Mouse (Mus musculus) MEL (cell line): ENCODE results near the gene Rad51b. TPM values are rescaled to one million over a fixed set of nuclear protein-coding genes. Genes with fewer than 3 reads are reported as not detected.

Experiments used
- DNase-seq: peaks from one replicate; pipeline ENCODE4 v3.0.0; 2011; ENCODE audit warnings: low read depth, low spot score
- H3K27ac ChIP-seq: 2 replicates; pipeline ENCODE4 v1.5.1; 2012; ENCODE audit warnings: low read depth, mild to moderate bottlenecking, control low read depth, low read length, moderate library complexity; ENCODE audit not compliant: control insufficient read depth
- H3K27me3 ChIP-seq, 2 experiments: fragments of 150-350 bp in 1 of 2; sonication (generic) in 1 of 2; 2 replicates each; pipeline ENCODE4 v1.6.1; 2012; ENCODE audit warnings: low read length in 2 of 2, mild to moderate bottlenecking in 2 of 2, improper control_type of control experiment in 1 of 2, moderate library complexity in 1 of 2; ENCODE audit not compliant: insufficient read depth in 2 of 2, control insufficient read depth in 1 of 2
- H3K36me3 ChIP-seq, 2 experiments: 2 replicates each; pipeline ENCODE4 v1.6.1; 2012 to 2014; ENCODE audit warnings: low read length in 2 of 2, improper control_type of control experiment in 1 of 2, inconsistent platforms in 1 of 2, mild to moderate bottlenecking in 1 of 2; ENCODE audit not compliant: insufficient read depth in 2 of 2, control insufficient read depth in 1 of 2
- H3K4me1 ChIP-seq, 2 experiments: fragments of 150-350 bp in 1 of 2; sonication (generic) in 1 of 2; 2 replicates each; pipeline ENCODE4 v1.6.1; 2012; ENCODE audit warnings: low read length in 2 of 2, improper control_type of control experiment in 1 of 2, mild to moderate bottlenecking in 1 of 2; ENCODE audit not compliant: insufficient read depth in 2 of 2, control insufficient read depth in 1 of 2
- H3K4me3 ChIP-seq, 2 experiments: fragments of 150-350 bp in 1 of 2; sonication (generic) in 1 of 2; 2 replicates each; pipeline ENCODE4 v1.5.1; 2012; ENCODE audit warnings: low read depth in 2 of 2, low read length in 2 of 2, mild to moderate bottlenecking in 2 of 2, moderate library complexity in 2 of 2, control low read depth in 1 of 2, improper control_type of control experiment in 1 of 2; ENCODE audit not compliant: control insufficient read depth in 1 of 2, insufficient read depth in 1 of 2
- H3K79me2 ChIP-seq: 2 replicates; pipeline ENCODE4 v1.6.1; 2012; ENCODE audit warnings: mild to moderate bottlenecking, low read length, moderate library complexity; ENCODE audit not compliant: control insufficient read depth, poor library complexity, insufficient read depth
- H3K9ac ChIP-seq: 2 replicates; pipeline ENCODE4 v1.6.1; 2012; ENCODE audit warnings: low read depth, mild to moderate bottlenecking, control low read depth, low read length, moderate library complexity; ENCODE audit not compliant: control insufficient read depth, poor library complexity, severe bottlenecking
- H3K9me3 ChIP-seq: fragments of 150-350 bp; sonication (generic); replicated peaks from 2 replicates; pipeline ENCODE4 v1.6.1; 2012; ENCODE audit warnings: mild to moderate bottlenecking, low read length, improper control_type of control experiment, moderate library complexity; ENCODE audit not compliant: insufficient read depth
- CHD1 ChIP-seq: IDR thresholded peaks from 2 replicates; pipeline ENCODE4 v1.6.1; 2012; ENCODE audit warnings: low read depth, mild to moderate bottlenecking, inconsistent platforms, low read length, improper control_type of control experiment
- EP300 ChIP-seq, 2 experiments: IDR thresholded peaks; 2 replicates each; pipeline ENCODE4 v1.6.1; 2011; ENCODE audit warnings: improper control_type of control experiment in 2 of 2, low read length in 2 of 2, low read depth in 1 of 2, mild to moderate bottlenecking in 1 of 2
- GATA1 ChIP-seq: IDR thresholded peaks from 2 replicates; pipeline ENCODE4 v1.6.1; 2011; ENCODE audit warnings: low read depth, low read length, improper control_type of control experiment
- HCFC1 ChIP-seq: IDR thresholded peaks from 2 replicates; pipeline ENCODE4 v1.6.1; 2012; ENCODE audit warnings: low read depth, mild to moderate bottlenecking, inconsistent platforms, low read length, improper control_type of control experiment, moderate library complexity
- JUND ChIP-seq: IDR thresholded peaks from 2 replicates; pipeline ENCODE4 v1.6.1; 2011; ENCODE audit warnings: low read depth, mild to moderate bottlenecking, improper control_type of control experiment, low read length
- KAT2A ChIP-seq: conservative IDR thresholded peaks from 2 replicates; pipeline ENCODE4 v1.6.1; 2012; ENCODE audit warnings: low read depth, low read length, improper control_type of control experiment, inconsistent platforms
- MAX ChIP-seq: IDR thresholded peaks from 2 replicates; pipeline ENCODE4 v1.6.1; 2011; ENCODE audit warnings: low read length, improper control_type of control experiment
- MXI1 ChIP-seq: IDR thresholded peaks from 2 replicates; pipeline ENCODE4 v1.6.1; 2011; ENCODE audit warnings: mild to moderate bottlenecking, low read depth, low read length, improper control_type of control experiment
- MYB ChIP-seq: IDR thresholded peaks from 2 replicates; pipeline ENCODE4 v1.6.1; 2011; ENCODE audit warnings: mild to moderate bottlenecking, low read depth, low read length, improper control_type of control experiment
- NRF1 ChIP-seq: IDR thresholded peaks from 2 replicates; pipeline ENCODE4 v1.6.1; 2014; ENCODE audit warnings: low read depth, mild to moderate bottlenecking, inconsistent platforms, low read length, improper control_type of control experiment, moderate library complexity; ENCODE audit not compliant: poor library complexity, insufficient read depth, severe bottlenecking
- POLR2A ChIP-seq, 2 experiments: IDR thresholded peaks; 2 replicates each; pipeline ENCODE4 v1.6.1; 2011 to 2012; ENCODE audit warnings: low read length in 2 of 2, mild to moderate bottlenecking in 2 of 2, control low read depth in 1 of 2, improper control_type of control experiment in 1 of 2, low read depth in 1 of 2, moderate library complexity in 1 of 2; ENCODE audit not compliant: control insufficient read depth in 1 of 2, insufficient read depth in 1 of 2, poor library complexity in 1 of 2
- POLR2AphosphoS2 ChIP-seq: IDR thresholded peaks from 2 replicates; pipeline ENCODE4 v1.6.1; 2011; ENCODE audit warnings: low read length, improper control_type of control experiment
- RCOR1 ChIP-seq: IDR thresholded peaks from 2 replicates; pipeline ENCODE4 v1.6.1; 2012; ENCODE audit warnings: low read depth, mild to moderate bottlenecking, inconsistent platforms, low read length, improper control_type of control experiment
- SIN3A ChIP-seq: IDR thresholded peaks from 2 replicates; pipeline ENCODE4 v1.6.1; 2012; ENCODE audit warnings: low read length, improper control_type of control experiment, inconsistent platforms
- TAL1 ChIP-seq: IDR thresholded peaks from 2 replicates; pipeline ENCODE4 v1.6.1; 2012; ENCODE audit warnings: mild to moderate bottlenecking, inconsistent platforms, low read length, moderate library complexity, mixed read lengths
- TBP ChIP-seq: IDR thresholded peaks from 2 replicates; pipeline ENCODE4 v1.8.0; 2011; ENCODE audit warnings: low read depth, low read length, improper control_type of control experiment
- TCF12 ChIP-seq: IDR thresholded peaks from 2 replicates; pipeline ENCODE4 v1.6.1; 2014; ENCODE audit warnings: low read depth, mild to moderate bottlenecking, inconsistent platforms, low read length, improper control_type of control experiment, moderate library complexity
- USF1 ChIP-seq: IDR thresholded peaks from 2 replicates; pipeline ENCODE4 v1.6.1; 2014; ENCODE audit warnings: low read depth, mild to moderate bottlenecking, inconsistent platforms, low read length, improper control_type of control experiment, moderate library complexity
- USF2 ChIP-seq, 2 experiments: IDR thresholded peaks; 2 replicates each; pipeline ENCODE4 v1.6.1; 2011 to 2012; ENCODE audit warnings: improper control_type of control experiment in 2 of 2, low read length in 2 of 2, borderline replicate concordance in 1 of 2, inconsistent platforms in 1 of 2, low read depth in 1 of 2, mild to moderate bottlenecking in 1 of 2; ENCODE audit not compliant: insufficient read depth in 1 of 2
- polyA plus RNA-seq, 2 experiments: library from polyadenylated mRNA; stranded (reverse) in 1 of 2; unstranded in 1 of 2; fragments of >175 nt in 1 of 2; fragments of >200 nt in 1 of 2; gene quantifications; 2 replicates each; pipeline versions ENCODE4 v1.2.1 to v1.2.4; 2012; ENCODE audit warnings: low replicate concordance in 2 of 2, low read depth in 1 of 2; ENCODE audit not compliant: insufficient read length in 2 of 2, insufficient read depth in 1 of 2, missing spikeins in 1 of 2
- total RNA-seq: library from RNA; depleted of rRNA; stranded (reverse); fragments of 300-350 nt; gene quantifications from 2 replicates; pipeline ENCODE4 v1.2.3, GENCODE M21; 2012

The Rad51b gene
- total and polyA plus RNA-seq, 3 experiments: 3.6 to 5.7 TPM; not detected in 1

DNA sequence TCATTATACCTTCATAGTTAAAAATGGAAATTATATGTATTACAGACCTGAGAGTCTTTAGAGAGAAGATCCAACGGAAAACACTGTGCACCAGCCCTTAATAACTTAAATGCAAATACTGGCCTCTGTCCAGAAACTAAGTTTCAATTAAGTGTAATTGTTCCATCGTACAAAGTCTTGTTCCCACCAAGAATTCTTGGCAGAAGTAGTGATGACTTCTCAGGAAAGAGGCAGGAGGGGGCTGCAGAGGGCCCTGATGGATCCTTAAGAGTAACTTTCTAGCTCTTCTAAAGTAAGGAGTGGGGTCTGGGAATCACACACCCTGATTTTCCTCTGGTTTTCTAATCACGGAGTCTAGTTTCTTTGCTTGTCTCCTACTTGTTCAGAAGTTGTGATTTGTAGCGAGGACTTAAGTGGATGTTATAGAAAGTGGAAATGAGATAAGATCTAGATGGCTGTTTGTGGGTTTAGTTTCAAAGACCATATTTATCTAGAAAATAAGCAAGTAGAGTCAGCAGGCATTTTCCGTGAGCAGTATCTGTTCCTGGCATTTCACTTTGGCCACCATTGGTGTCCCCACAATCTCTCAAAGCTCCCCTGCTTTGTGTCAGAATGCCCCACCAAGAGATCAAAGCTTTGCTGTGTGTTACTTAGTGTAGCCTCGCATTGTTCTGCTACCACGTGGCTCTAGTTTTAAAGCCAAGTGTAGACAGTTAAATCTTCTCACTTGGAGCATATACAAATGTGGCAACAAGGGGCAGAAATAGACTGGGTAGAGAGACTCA lies 132.6 kb downstream of the Rad51b start:
- H3K4me3 ChIP-seq: no peak overlapping the region
- H3K9ac ChIP-seq: no peak overlapping the region
- H3K36me3 ChIP-seq: peaks cover 0 to 4% of the 10 kb centered on the region in 2 experiments; a peak in 1 of 4 replicates
- no peaks in the 10 kb centered on the region for H3K79me2 ChIP-seq
- no peak overlapping the region for H3K27ac ChIP-seq
- H3K27me3 ChIP-seq: no peaks in the 10 kb centered on the region
- DNase-seq: no peak
- no peaks in the 10 kb centered on the region for H3K4me1 ChIP-seq
- TF ChIP-seq TCF12 (no peak), SIN3A (no peak), MYB (no peak), JUND (no peak), USF2 (IDR thresholded peaks at IDR 0.05; ENCODE audit: borderline replicate concordance in 1 of 2, insufficient read depth in 1 of 2, low read depth in 1 of 2, low read length in 2 of 2) (no peak), CHD1 (no peak), POLR2A (IDR thresholded peaks at IDR 0.05; ENCODE audit: control insufficient read depth in 1 of 2, insufficient read depth in 1 of 2, low read depth in 1 of 2, low read length in 2 of 2, poor library complexity in 1 of 2) (no peak)
- no peaks in the 10 kb centered on the region for H3K9me3 ChIP-seq

DNA sequence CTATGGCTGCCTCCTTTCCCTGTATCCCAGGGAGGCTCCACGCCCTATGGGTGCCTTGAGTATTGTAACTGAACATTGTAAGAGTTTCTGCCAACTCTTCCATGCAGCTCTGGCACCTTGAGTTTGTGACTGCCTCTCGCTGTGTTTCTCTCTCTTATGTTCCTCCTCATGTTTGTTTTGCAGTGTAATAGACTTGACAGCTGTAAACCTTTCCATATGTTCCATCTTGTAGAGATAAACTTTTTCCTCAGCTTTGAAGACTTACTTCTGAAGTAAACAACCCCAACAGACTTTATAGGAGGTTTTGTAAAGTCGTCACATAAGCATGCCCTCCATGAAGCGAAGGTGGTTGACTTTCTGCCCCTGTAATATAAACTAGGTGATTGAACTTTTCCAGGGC lies 134.1 kb downstream of the Rad51b start:
- H3K36me3 ChIP-seq: peaks cover 0 to 4% of the 10 kb centered on the region in 2 experiments; a peak in 1 of 4 replicates
- no peak for DNase-seq
- no peak overlapping the region for H3K9ac ChIP-seq
- H3K27ac ChIP-seq: no peak overlapping the region
- no peaks in the 10 kb centered on the region for H3K4me1 ChIP-seq
- TF ChIP-seq USF2 (IDR thresholded peaks at IDR 0.05; ENCODE audit: borderline replicate concordance in 1 of 2, insufficient read depth in 1 of 2, low read depth in 1 of 2, low read length in 2 of 2) (no peak), RCOR1 (no peak), MXI1 (no peak), TAL1 (no peak), USF1 (no peak), KAT2A (no peak), SIN3A (no peak), POLR2A (IDR thresholded peaks at IDR 0.05; ENCODE audit: control insufficient read depth in 1 of 2, insufficient read depth in 1 of 2, low read depth in 1 of 2, low read length in 2 of 2, poor library complexity in 1 of 2) (no peak), TBP (no peak), POLR2AphosphoS2 (no peak), NRF1 (no peak), GATA1 (no peak), CHD1 (no peak), MAX (no peak), EP300 (IDR thresholded peaks at IDR 0.05; ENCODE audit: low read depth in 1 of 2, low read length in 2 of 2) (no peak), HCFC1 (no peak), MYB (no peak)
- no peaks in the 10 kb centered on the region for H3K9me3 ChIP-seq
- H3K27me3 ChIP-seq: no peaks in the 10 kb centered on the region
- no peaks in the 10 kb centered on the region for H3K79me2 ChIP-seq
- H3K4me3 ChIP-seq: no peak overlapping the region
